Mouse (Mus musculus): ENCODE data around the gene Cbr1. TPM values are rescaled to one million over a fixed set of nuclear protein-coding genes. Genes with fewer than 3 reads are reported as not detected.
A peak's percentile ranks its signal among the peaks of the same experiment; 100 is the strongest.
"Not testable (repeated sequence)": the region's sequence is repeated elsewhere in the genome, so short reads cannot be mapped to it uniquely, and the experiment has no call there.

The Cbr1 gene
- polyA plus RNA-seq, 1 experiment from 2014 or later: 134 TPM

DNA sequence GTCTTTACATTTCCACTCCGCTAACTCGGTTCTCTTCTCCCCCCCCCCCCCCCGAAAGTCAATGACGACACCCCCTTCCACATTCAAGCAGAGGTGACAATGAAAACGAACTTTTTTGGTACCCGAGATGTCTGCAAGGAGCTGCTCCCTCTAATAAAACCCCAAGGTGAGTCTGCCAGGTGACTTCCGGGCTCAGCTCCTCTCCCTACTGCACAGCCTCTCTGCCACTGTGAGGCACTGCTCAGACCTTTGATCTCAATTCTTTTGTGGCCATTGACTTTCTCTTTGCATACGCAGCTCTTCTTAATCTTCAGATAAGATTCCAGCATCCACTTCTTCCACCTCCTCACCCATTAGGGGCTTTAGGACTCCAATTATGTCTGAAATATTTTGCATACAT lies 3.1 kb downstream of the Cbr1 start:
- WGBS: 75% methylated on average over 8 of the region's 8 CpGs
- Histone ChIP-seq H3K4me2 (replicated peaks) (peak overlapping the region; percentile 63), H3K9ac (peak overlapping the region; percentile 71)

DNA sequence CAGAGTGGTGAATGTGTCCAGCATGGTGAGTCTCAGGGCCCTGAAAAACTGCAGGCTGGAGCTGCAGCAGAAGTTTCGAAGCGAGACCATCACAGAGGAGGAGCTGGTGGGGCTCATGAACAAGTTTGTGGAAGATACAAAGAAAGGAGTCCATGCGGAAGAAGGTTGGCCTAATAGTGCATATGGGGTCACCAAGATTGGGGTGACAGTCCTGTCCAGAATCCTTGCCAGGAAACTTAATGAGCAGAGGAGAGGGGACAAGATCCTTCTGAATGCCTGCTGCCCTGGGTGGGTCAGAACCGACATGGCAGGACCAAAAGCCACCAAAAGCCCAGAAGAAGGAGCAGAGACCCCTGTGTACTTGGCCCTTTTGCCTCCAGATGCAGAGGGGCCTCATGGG lies 4.1 kb downstream of the Cbr1 start:
- no peak overlapping the region for H3K4me2 ChIP-seq (replicated peaks)
- H3K36me3 ChIP-seq (replicated peaks; ENCODE audit: control insufficient read depth, insufficient read depth): peaks cover 26% of the 10 kb centered on the region
- 100% methylated on average over 4 of the region's 4 CpGs for WGBS
- H3K4me3 ChIP-seq (replicated peaks; ENCODE audit: low read length): no peak overlapping the region
- ATAC-seq (ENCODE audit: low FRiP score) (no peak), DNase-seq (ENCODE audit: low spot score) (no peak)
- no peak overlapping the region for H3K27ac ChIP-seq
- no peaks in the 10 kb centered on the region for H3K9me3 ChIP-seq (ENCODE audit: control insufficient read depth, low read length)
- peaks cover 18% of the 10 kb centered on the region for H3K4me1 ChIP-seq (replicated peaks; ENCODE audit: control insufficient read depth, insufficient read depth, low read length)
- no peaks in the 10 kb centered on the region for H3K27me3 ChIP-seq (ENCODE audit: control insufficient read depth, insufficient read depth, low read length)
- H3K9ac ChIP-seq: no peak overlapping the region

More for the DNA sequence above, 3.1 kb downstream of the Cbr1 start:
- Histone ChIP-seq H3K9me3 (ENCODE audit: control insufficient read depth, low read length) (no peaks in the 10 kb centered on the region), H3K4me1 (replicated peaks; ENCODE audit: control insufficient read depth, insufficient read depth, low read length) (peaks cover 23% of the 10 kb centered on the region), H3K27me3 (ENCODE audit: control insufficient read depth, insufficient read depth, low read length) (no peaks in the 10 kb centered on the region), H3K36me3 (replicated peaks; ENCODE audit: control insufficient read depth, insufficient read depth) (peaks cover 26% of the 10 kb centered on the region), H3K27ac (no peak overlapping the region), H3K4me3 (replicated peaks; ENCODE audit: low read length) (peak overlapping the region; percentile 55)
- no peak for ATAC-seq (ENCODE audit: low FRiP score)
- no peak for DNase-seq (ENCODE audit: low spot score)

DNA sequence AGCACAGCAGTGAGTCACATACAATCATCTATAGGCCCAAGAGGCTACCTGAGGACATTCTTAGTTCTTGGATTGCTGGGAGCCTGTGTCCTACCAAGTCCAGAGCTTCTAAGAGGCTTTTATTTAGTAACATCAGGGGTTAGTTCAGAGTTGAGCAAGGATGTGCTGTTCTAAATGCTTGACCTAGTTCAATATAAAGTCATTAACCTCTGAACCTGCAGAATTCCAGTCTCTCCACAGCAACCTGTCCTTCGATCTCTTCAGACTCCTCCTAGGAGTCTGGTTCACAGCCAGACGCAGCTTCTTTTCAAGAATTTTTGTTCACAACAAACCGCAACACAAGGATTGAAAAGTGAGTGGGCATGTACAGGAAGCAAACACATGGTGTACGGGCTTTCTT lies 5.3 kb downstream of the Cbr1 start:
- H3K4me3 ChIP-seq (replicated peaks; ENCODE audit: low read length): no peak overlapping the region
- DNase-seq (ENCODE audit: low spot score): no peak
- peaks cover 26% of the 10 kb centered on the region for H3K36me3 ChIP-seq (replicated peaks; ENCODE audit: control insufficient read depth, insufficient read depth)
- 94% methylated on average over 4 of the region's 4 CpGs for WGBS
- H3K9ac ChIP-seq: no peak overlapping the region
- no peak for ATAC-seq (ENCODE audit: low FRiP score)
- no peaks in the 10 kb centered on the region for H3K9me3 ChIP-seq (ENCODE audit: control insufficient read depth, low read length)
- peaks cover 14% of the 10 kb centered on the region for H3K4me1 ChIP-seq (replicated peaks; ENCODE audit: control insufficient read depth, insufficient read depth, low read length)
- H3K27me3 ChIP-seq (ENCODE audit: control insufficient read depth, insufficient read depth, low read length): no peaks in the 10 kb centered on the region
- H3K4me2 ChIP-seq (replicated peaks): no peak overlapping the region
- no peak overlapping the region for H3K27ac ChIP-seq

GRCm38 (mm10) chr16:93615118-93615870 lies 9.6 kb downstream of the Cbr1 start:
- Histone ChIP-seq H3K9me3 (ENCODE audit: control insufficient read depth, low read length) (no peaks in the 10 kb centered on the region), H3K9ac (no peak overlapping the region), H3K27ac (no peak overlapping the region), H3K4me1 (replicated peaks; ENCODE audit: control insufficient read depth, insufficient read depth, low read length) (no peaks in the 10 kb centered on the region), H3K4me3 (replicated peaks; ENCODE audit: low read length) (no peak overlapping the region), H3K36me3 (replicated peaks; ENCODE audit: control insufficient read depth, insufficient read depth) (peaks cover 17% of the 10 kb centered on the region), H3K4me2 (replicated peaks) (no peak overlapping the region), H3K27me3 (ENCODE audit: control insufficient read depth, insufficient read depth, low read length) (no peaks in the 10 kb centered on the region)
- DNase-seq (ENCODE audit: low spot score) (no peak), ATAC-seq (ENCODE audit: low FRiP score) (no peak)
- 46% methylated on average over 5 of the region's 5 CpGs for WGBS

DNA sequence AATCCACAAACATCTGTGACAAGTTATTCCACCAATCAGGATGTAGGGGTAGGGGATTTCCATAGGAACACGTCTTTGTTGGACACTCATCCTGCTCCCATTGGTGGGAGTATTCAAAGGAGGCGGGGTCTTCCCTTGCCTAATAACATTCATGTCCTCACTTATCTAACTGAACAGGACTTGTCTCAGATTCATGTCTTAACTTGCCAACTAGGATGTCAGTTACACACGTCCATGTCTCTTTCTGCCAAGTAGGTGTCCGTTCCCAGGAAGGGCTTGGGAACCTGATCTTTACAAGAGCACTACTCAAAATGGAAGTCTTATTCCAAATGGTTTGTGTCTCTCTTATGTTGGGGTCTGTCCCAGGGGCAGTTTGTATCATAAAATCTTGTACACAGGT lies 18.1 kb downstream of the Cbr1 start:
- H3K9ac ChIP-seq; ATAC-seq (ENCODE audit: low FRiP score); H3K4me3 ChIP-seq (replicated peaks; ENCODE audit: low read length); H3K27ac ChIP-seq; H3K9me3 ChIP-seq (ENCODE audit: control insufficient read depth, low read length); H3K27me3 ChIP-seq (ENCODE audit: control insufficient read depth, insufficient read depth, low read length); DNase-seq (ENCODE audit: low spot score); H3K4me2 ChIP-seq (replicated peaks); H3K36me3 ChIP-seq (replicated peaks; ENCODE audit: control insufficient read depth, insufficient read depth); H3K4me1 ChIP-seq (replicated peaks; ENCODE audit: control insufficient read depth, insufficient read depth, low read length): not testable (repeated sequence)
- 91% methylated on average over 4 of the region's 4 CpGs for WGBS

DNA sequence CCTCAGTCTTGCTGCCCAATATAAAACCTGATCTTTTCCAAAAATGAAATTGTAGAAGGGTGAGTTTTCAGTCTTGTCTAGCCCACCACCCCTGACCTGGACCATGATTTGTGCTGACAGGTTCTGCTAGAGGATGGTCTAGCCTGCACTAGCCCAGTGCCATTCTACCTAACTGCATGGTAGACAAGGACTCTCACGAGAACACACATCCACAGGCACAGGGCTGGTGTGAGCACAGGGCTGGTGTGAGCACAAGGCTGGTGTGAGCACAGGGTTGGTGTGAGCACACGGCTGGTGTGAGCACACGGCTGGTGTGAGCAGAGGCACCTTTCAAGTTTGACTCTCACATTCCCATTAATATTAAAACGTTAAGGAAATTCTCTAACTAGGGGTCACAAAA lies 19.0 kb downstream of the Cbr1 start:
- Histone ChIP-seq H3K9me3 (ENCODE audit: control insufficient read depth, low read length) (no peaks in the 10 kb centered on the region), H3K27ac (no peak overlapping the region), H3K27me3 (ENCODE audit: control insufficient read depth, insufficient read depth, low read length) (no peaks in the 10 kb centered on the region), H3K9ac (no peak overlapping the region), H3K4me1 (replicated peaks; ENCODE audit: control insufficient read depth, insufficient read depth, low read length) (no peaks in the 10 kb centered on the region), H3K36me3 (replicated peaks; ENCODE audit: control insufficient read depth, insufficient read depth) (no peaks in the 10 kb centered on the region), H3K4me3 (replicated peaks; ENCODE audit: low read length) (no peak overlapping the region), H3K4me2 (replicated peaks) (no peak overlapping the region)
- no peak for ATAC-seq (ENCODE audit: low FRiP score)
- no peak for DNase-seq (ENCODE audit: low spot score)
- WGBS: 78% methylated on average over 4 of the region's 4 CpGs

DNA sequence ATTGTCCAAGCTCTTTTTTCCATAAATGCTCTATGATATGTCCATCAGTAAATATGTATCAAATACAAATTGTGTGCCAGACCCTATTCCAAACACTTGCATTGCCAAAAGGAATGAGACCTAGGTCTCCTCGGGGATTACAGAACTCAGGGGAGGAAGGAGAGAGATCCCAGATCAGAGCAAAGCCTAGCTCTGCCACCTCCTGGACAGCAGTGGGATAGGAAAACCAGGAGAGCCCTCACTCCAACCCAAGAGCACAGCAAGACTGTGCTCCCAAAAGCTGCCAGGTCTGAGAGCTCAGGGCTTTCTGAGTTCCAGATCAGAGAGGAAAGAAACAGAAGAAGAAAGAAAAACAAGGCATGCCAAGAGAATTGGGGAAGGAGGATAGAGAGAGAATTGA lies 21.1 kb downstream of the Cbr1 start:
- Histone ChIP-seq H3K27ac (no peak overlapping the region), H3K27me3 (ENCODE audit: control insufficient read depth, insufficient read depth, low read length) (no peaks in the 10 kb centered on the region), H3K4me3 (replicated peaks; ENCODE audit: low read length) (no peak overlapping the region), H3K9ac (no peak overlapping the region), H3K4me1 (replicated peaks; ENCODE audit: control insufficient read depth, insufficient read depth, low read length) (no peaks in the 10 kb centered on the region), H3K9me3 (ENCODE audit: control insufficient read depth, low read length) (no peaks in the 10 kb centered on the region), H3K4me2 (replicated peaks) (no peak overlapping the region), H3K36me3 (replicated peaks; ENCODE audit: control insufficient read depth, insufficient read depth) (no peaks in the 10 kb centered on the region)
- 27% methylated on average over 1 of the region's 1 CpGs for WGBS
- ATAC-seq (ENCODE audit: low FRiP score) (no peak), DNase-seq (ENCODE audit: low spot score) (no peak)

DNA sequence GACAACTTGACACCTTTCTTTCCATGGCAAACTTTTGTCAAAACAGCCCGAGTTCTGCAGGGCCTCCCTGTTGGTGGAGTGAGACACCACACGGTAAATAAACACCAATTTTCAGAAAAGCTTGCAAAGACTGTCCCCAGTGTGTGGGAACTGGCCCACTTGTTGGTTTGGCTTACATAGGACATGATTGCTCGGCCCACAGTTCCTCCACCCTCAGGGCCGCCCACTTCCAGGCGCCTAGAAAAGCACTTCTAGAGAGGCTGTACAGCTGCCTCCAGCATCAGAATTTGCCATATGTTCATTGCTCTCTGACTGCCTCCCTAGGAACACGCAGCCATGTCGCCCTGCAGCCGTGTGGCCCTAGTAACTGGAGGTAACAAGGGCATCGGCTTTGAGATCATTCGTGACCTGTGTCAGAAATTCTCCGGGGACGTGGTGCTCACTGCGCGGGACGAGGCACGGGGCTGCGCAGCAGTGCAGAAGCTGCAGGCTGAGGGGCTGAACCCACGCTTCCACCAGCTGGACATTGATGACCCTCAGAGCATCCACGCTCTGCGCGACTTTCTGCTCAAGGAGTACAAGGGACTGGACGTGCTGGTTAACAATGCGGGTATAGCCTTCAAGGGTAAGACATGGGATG lies 22.2 kb downstream of the Cbr1 start, which contains the start of gene Gm5678:
Gene Gm5678, plus strand, starts transcription at position 337 of the 640 bp plus-strand sequence.
- 80% methylated on average over 23 of the region's 23 CpGs for WGBS
- Histone ChIP-seq H3K4me2 (replicated peaks) (no peak within 1 kb of the TSS), H3K9ac (no peak within 1 kb of the TSS), H3K27me3 (ENCODE audit: control insufficient read depth, insufficient read depth, low read length) (no peaks in the 10 kb centered on the region), H3K9me3 (ENCODE audit: control insufficient read depth, low read length) (no peaks in the 10 kb centered on the region), H3K4me3 (replicated peaks; ENCODE audit: low read length) (no peak within 1 kb of the TSS), H3K27ac (no peak within 1 kb of the TSS), H3K4me1 (replicated peaks; ENCODE audit: control insufficient read depth, insufficient read depth, low read length) (no peaks in the 10 kb centered on the region), H3K36me3 (replicated peaks; ENCODE audit: control insufficient read depth, insufficient read depth) (no peaks in the 10 kb centered on the region)
- no peak for DNase-seq (ENCODE audit: low spot score)
- no peak for ATAC-seq (ENCODE audit: low FRiP score)

GRCm38 (mm10) chr16:93644006-93644405 lies 38.4 kb downstream of the Cbr1 start:
- no peak for DNase-seq (ENCODE audit: low spot score)
- Histone ChIP-seq H3K27me3 (ENCODE audit: control insufficient read depth, insufficient read depth, low read length) (no peaks in the 10 kb centered on the region), H3K4me2 (replicated peaks) (no peak overlapping the region), H3K36me3 (replicated peaks; ENCODE audit: control insufficient read depth, insufficient read depth) (no peaks in the 10 kb centered on the region), H3K9me3 (ENCODE audit: control insufficient read depth, low read length) (no peaks in the 10 kb centered on the region), H3K4me1 (replicated peaks; ENCODE audit: control insufficient read depth, insufficient read depth, low read length) (no peaks in the 10 kb centered on the region), H3K4me3 (replicated peaks; ENCODE audit: low read length) (no peak overlapping the region), H3K9ac (no peak overlapping the region), H3K27ac (no peak overlapping the region)
- 82% methylated on average over 4 of the region's 4 CpGs for WGBS
- no peak for ATAC-seq (ENCODE audit: low FRiP score)
